Mouse (Mus musculus): ENCODE data around the gene Tuba1a. TPM values are rescaled to one million over a fixed set of nuclear protein-coding genes. Genes with fewer than 3 reads are reported as not detected.

The Tuba1a gene
- polyA plus RNA-seq (2012; rRNA removed), result 116 and 126 TPM in 2 replicates

GRCm38 (mm10) chr15:98953401-98954356 lies at the start of gene Tuba1a, which contains the start of gene Gm49450:
TSS of gene Tuba1a (minus strand) at chr15:98953703.
TSS of gene Gm49450 (minus strand) at chr15:98953551.
- TF ChIP-seq CTCF (IDR thresholded peaks at IDR 0.05; ENCODE audit: extremely low read depth, insufficient read depth, insufficient read length, insufficient replicate concordance), result no peak
- peak; percentile 97 for TF ChIP-seq POLR2A (IDR thresholded peaks at IDR 0.05; ENCODE audit: low read depth, low read length)
- 13% methylated on average over 28 of the region's 28 CpGs for WGBS

GRCm38 (mm10) chr15:99001451-99001931 lies 48.0 kb upstream of the Tuba1a start:
- no peak for DNase-seq (ENCODE audit: low read depth in 1 of 2, low spot score in 2 of 2)
- WGBS, result 21% methylated on average over 17 of the region's 17 CpGs
- Histone ChIP-seq H3K36me3 (ENCODE audit: control insufficient read depth, insufficient read depth, low read length) (no peaks in the 10 kb centered on the region), H3K4me3 (ENCODE audit: extremely low read depth, insufficient read depth, insufficient read length) (no peak overlapping the region), H3K27ac (ENCODE audit: insufficient read depth, low read length) (peak overlapping the region; percentile 53; the same call in 1 of the 2 replicates), H3K4me1 (ENCODE audit: control insufficient read depth, insufficient read depth, insufficient read length) (no peaks in the 10 kb centered on the region), H3K27me3 (ENCODE audit: control insufficient read depth, insufficient read depth, low read length) (0 out of 2 replicates have a peak, but pooled peaks cover 3% of the 10 kb centered on the region)
- TF ChIP-seq POLR2A (IDR thresholded peaks at IDR 0.05; ENCODE audit: low read depth, low read length) (no peak), CTCF (IDR thresholded peaks at IDR 0.05; ENCODE audit: extremely low read depth, insufficient read depth, insufficient read length, insufficient replicate concordance) (no peak)

More at GRCm38 (mm10) chr15:98953401-98954356, at the start of gene Tuba1a, which contains the start of gene Gm49450:
- peak within 1 kb of the TSS; percentile 92 for H3K4me3 ChIP-seq (ENCODE audit: extremely low read depth, insufficient read depth, insufficient read length)
- peak; percentile 92 to 95 for DNase-seq (ENCODE audit: low read depth in 1 of 2, low spot score in 2 of 2)
- H3K4me1 ChIP-seq (ENCODE audit: control insufficient read depth, insufficient read depth, insufficient read length), result no peaks in the 10 kb centered on the region; the same call in 1 of the 2 replicates
- peak within 1 kb of the TSS; percentile 97 for H3K27ac ChIP-seq (ENCODE audit: insufficient read depth, low read length)
- H3K36me3 ChIP-seq (ENCODE audit: control insufficient read depth, insufficient read depth, low read length), result peaks cover 2% of the 10 kb centered on the region
- H3K27me3 ChIP-seq (ENCODE audit: control insufficient read depth, insufficient read depth, low read length), result no peaks in the 10 kb centered on the region

GRCm38 (mm10) chr15:99000535-99001283 lies 47.2 kb upstream of the Tuba1a start:
- 51% methylated on average over 14 of the region's 14 CpGs for WGBS
- peak; percentile 32 to 35 for DNase-seq (ENCODE audit: low read depth in 1 of 2, low spot score in 2 of 2)
- Histone ChIP-seq H3K4me3 (ENCODE audit: extremely low read depth, insufficient read depth, insufficient read length) (no peak overlapping the region), H3K27ac (ENCODE audit: insufficient read depth, low read length) (no peak overlapping the region), H3K27me3 (ENCODE audit: control insufficient read depth, insufficient read depth, low read length) (0 out of 2 replicates have a peak, but pooled peaks cover 3% of the 10 kb centered on the region), H3K4me1 (ENCODE audit: control insufficient read depth, insufficient read depth, insufficient read length) (no peaks in the 10 kb centered on the region), H3K36me3 (ENCODE audit: control insufficient read depth, insufficient read depth, low read length) (no peaks in the 10 kb centered on the region)
- TF ChIP-seq CTCF (IDR thresholded peaks at IDR 0.05; ENCODE audit: extremely low read depth, insufficient read depth, insufficient read length, insufficient replicate concordance) (no peak), POLR2A (IDR thresholded peaks at IDR 0.05; ENCODE audit: low read depth, low read length) (no peak)

GRCm38 (mm10) chr15:98998775-98999157 lies 45.3 kb upstream of the Tuba1a start:
- no peak for TF ChIP-seq CTCF (IDR thresholded peaks at IDR 0.05; ENCODE audit: extremely low read depth, insufficient read depth, insufficient read length, insufficient replicate concordance)
- no peak for TF ChIP-seq POLR2A (IDR thresholded peaks at IDR 0.05; ENCODE audit: low read depth, low read length)
- no peak for DNase-seq (ENCODE audit: low read depth in 1 of 2, low spot score in 2 of 2)
- Histone ChIP-seq H3K4me1 (ENCODE audit: control insufficient read depth, insufficient read depth, insufficient read length) (no peaks in the 10 kb centered on the region), H3K27ac (ENCODE audit: insufficient read depth, low read length) (no peak overlapping the region), H3K4me3 (ENCODE audit: extremely low read depth, insufficient read depth, insufficient read length) (no peak overlapping the region), H3K36me3 (ENCODE audit: control insufficient read depth, insufficient read depth, low read length) (no peaks in the 10 kb centered on the region), H3K27me3 (ENCODE audit: control insufficient read depth, insufficient read depth, low read length) (0 out of 2 replicates have a peak, but pooled peaks cover 3% of the 10 kb centered on the region)
- WGBS, result 20% methylated on average over 6 of the region's 6 CpGs

- no peak overlapping the region for H3K27ac ChIP-seq (ENCODE audit: insufficient read depth, low read length)
- H3K4me3 ChIP-seq (ENCODE audit: extremely low read depth, insufficient read depth, insufficient read length), result no peak overlapping the region
- H3K27me3 ChIP-seq (ENCODE audit: control insufficient read depth, insufficient read depth, low read length), result 0 out of 2 replicates have a peak, but pooled peaks cover 3% of the 10 kb centered on the region
- no peaks in the 10 kb centered on the region for H3K36me3 ChIP-seq (ENCODE audit: control insufficient read depth, insufficient read depth, low read length)
- H3K4me1 ChIP-seq (ENCODE audit: control insufficient read depth, insufficient read depth, insufficient read length), result peaks cover 3% of the 10 kb centered on the region; the same call in 1 of the 2 replicates
- WGBS, result 72% methylated on average over 13 of the region's 13 CpGs
- TF ChIP-seq CTCF (IDR thresholded peaks at IDR 0.05; ENCODE audit: extremely low read depth, insufficient read depth, insufficient read length, insufficient replicate concordance) (no peak), POLR2A (IDR thresholded peaks at IDR 0.05; ENCODE audit: low read depth, low read length) (no peak)
- no peak for DNase-seq (ENCODE audit: low read depth in 1 of 2, low spot score in 2 of 2)
Observed at GRCm38 (mm10) chr15:98997938-98998774, 44.7 kb upstream of the Tuba1a start.
